In the genomic region with DNA sequence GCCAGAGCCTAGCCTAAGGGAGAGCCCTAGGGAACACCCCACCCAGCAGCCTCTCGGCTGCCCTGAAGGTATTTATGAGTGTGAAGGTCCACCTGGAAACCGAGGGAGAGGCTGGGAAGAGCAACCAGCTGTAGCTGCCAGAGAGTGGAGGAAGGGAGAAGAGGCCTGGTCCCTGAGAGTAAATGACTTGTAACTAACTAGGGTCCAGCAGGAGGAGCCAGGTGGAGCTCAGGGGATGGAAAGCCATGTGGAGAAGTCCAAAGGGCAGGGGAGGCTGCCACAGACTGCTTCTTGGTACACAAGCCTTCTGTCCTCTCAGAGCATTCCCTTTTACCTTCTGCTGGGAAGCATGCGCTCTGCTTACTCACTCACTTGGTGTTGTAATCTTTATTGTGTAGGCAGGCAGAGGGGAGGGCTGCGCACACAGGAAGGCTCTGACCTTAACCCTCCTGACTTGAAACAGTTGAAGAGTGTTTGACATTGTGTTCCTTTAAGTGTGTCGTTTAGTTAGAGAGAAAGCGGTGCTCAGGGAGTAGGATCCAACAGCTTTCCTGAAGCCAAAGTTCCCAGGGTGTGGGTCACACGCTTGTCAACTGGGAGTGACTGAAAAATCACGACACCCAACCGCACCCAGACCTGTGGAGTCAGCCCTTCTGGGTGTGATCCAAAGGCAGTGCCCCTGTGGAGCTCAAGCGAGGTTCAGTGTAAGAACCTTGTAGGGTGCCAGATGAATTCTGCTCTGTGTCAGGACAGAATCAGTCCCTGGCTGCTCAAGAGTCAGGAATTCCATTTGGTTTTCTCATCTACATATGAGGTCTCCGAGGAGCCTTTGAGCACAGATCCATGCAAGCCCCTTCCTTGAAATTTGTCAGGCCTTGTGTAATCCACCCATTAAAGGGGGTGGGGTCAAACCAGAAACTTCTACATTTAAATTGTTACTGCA, we compare ENCODE assay signal across 8 mouse cellular contexts. TPM values are rescaled to one million over a fixed set of nuclear protein-coding genes. Genes with fewer than 3 reads are reported as not detected.
DNase-seq lines count a peak whose midpoint lies in the region; ATAC-seq and TF ChIP-seq lines count a peak whose summit lies in the region.

No protein-coding gene starts in this region.

- peak; percentile 24 for DNase-seq in gastrocnemius, adult 2 months
- no peak for DNase-seq in gastrocnemius, postnatal 36 days
- no peak for DNase-seq in heart, embryonic 10.5 days (ENCODE audit: low spot score)
- peak; percentile 81 for DNase-seq in large intestine, adult 2 months (ENCODE audit: low read depth, low spot score)
- no peak for DNase-seq in thymus, postnatal 4 days
- DNase-seq in spleen, postnatal 14 days (ENCODE audit: low spot score in 2 of 2), result no peak

- peaks cover 20% of the 10 kb centered on the region for H3K4me1 ChIP-seq in heart, embryonic 10.5 days

- peak; percentile 72 for ATAC-seq in neutrophil, adult 5-6 weeks (ENCODE audit: extremely low read depth, insufficient number of reproducible peaks, low FRiP score, poor library complexity, severe bottlenecking)
- no peak for ATAC-seq in frontal cortex, adult (ENCODE audit: low TSS enrichment)

- peak overlapping the region; percentile 44 for H3K27ac ChIP-seq in gastrocnemius, adult 2 months
- peak overlapping the region; percentile 31; the same call in 1 of the 2 replicates for H3K27ac ChIP-seq in heart, embryonic 10.5 days

- intact Hi-C loops in gastrocnemius, adult 2 months (cut with DNase I), result no loop called here
- intact Hi-C loops in gastrocnemius, postnatal 36 days (cut with DNase I), result no loop called here

- no peak overlapping the region for H3K4me3 ChIP-seq in gastrocnemius, adult 2 months
- H3K4me3 ChIP-seq in heart, embryonic 10.5 days, result no peak overlapping the region

- WGBS in heart, embryonic 10.5 days, result 45% methylated on average over 11 of the region's 11 CpGs
- 18% methylated on average over 11 of the region's 11 CpGs for whole genome bisulfite sequencing in large intestine, adult 2 months

- H3K9me3 ChIP-seq in heart, embryonic 10.5 days, result no peaks in the 10 kb centered on the region

- no peaks in the 10 kb centered on the region for H3K36me3 ChIP-seq in heart, embryonic 10.5 days

- no peaks in the 10 kb centered on the region for H3K27me3 ChIP-seq in heart, embryonic 10.5 days (ENCODE audit: insufficient read depth, poor library complexity, severe bottlenecking)

- TF ChIP-seq CTCF in gastrocnemius, adult 2 months (IDR thresholded peaks at IDR 0.05), result no peak

RNA-seq across cellular contexts. Expression of a gene that starts 14.6 kb away (rescaled TPM):
- 10 to 100 TPM; 28.0 to 28.9 TPM for total RNA-seq in gastrocnemius, adult 2 months (2021)
- total RNA-seq in gastrocnemius, postnatal 36 days (2021), result 10 to 100 TPM; 26.0 to 27.1 TPM
- polyA plus RNA-seq in heart, embryonic 10.5 days (2016; fragmentation: Nextera tagmentation; extraction: Ambion mirVana), result 60.0 and 60.9 TPM in 2 replicates
- polyA plus RNA-seq in large intestine, adult 2 months (2012; rRNA removed), result 82.1 and 130 TPM in 2 replicates
- total RNA-seq in neutrophil, adult 5-6 weeks (2017), result 30.7 and 49.5 TPM in 2 replicates

Comparison
In these comparisons a context has a peak if more than half of its experiments do, and no peak if none do; other contexts are left out.
1. DNase-seq: peak in gastrocnemius, adult 2 months (single experiment) and large intestine, adult 2 months (single experiment); none in gastrocnemius, postnatal 36 days (0 of 2), heart, embryonic 10.5 days (single experiment), thymus, postnatal 4 days (single experiment) and spleen, postnatal 14 days (0 of 2).